Mouse (Mus musculus) hindbrain, embryonic 15.5 days (tissue): ENCODE results near the gene Tfeb. TPM values are rescaled to one million over a fixed set of nuclear protein-coding genes. Genes with fewer than 3 reads are reported as not detected.

Experiments
- ATAC-seq: fragments of 200-750 bp; cut with Nextera tagmentation; 2 replicates; pipeline ENCODE4 v1.8.0; 2017; ENCODE audit warnings: low read depth, moderate number of reproducible peaks, moderate TSS enrichment; ENCODE audit not compliant: low FRiP score
- H3K27ac ChIP-seq: fragments of 300-500 bp; sonication (generic); replicated peaks from 2 replicates; pipeline ENCODE4 v1.5.1; 2015; ENCODE audit warnings: mild to moderate bottlenecking, inconsistent platforms
- H3K27me3 ChIP-seq: fragments of 300-500 bp; sonication (generic); 2 replicates; pipeline ENCODE4 v1.6.1; 2015; ENCODE audit warnings: control low read depth, inconsistent platforms
- H3K36me3 ChIP-seq: fragments of 300-500 bp; sonication (generic); 2 replicates; pipeline ENCODE4 v1.6.1; 2015; ENCODE audit warnings: control low read depth, inconsistent platforms
- H3K4me1 ChIP-seq: fragments of 300-500 bp; sonication (generic); replicated peaks from 2 replicates; pipeline ENCODE4 v1.6.1; 2015; ENCODE audit warnings: control low read depth, inconsistent platforms
- H3K4me2 ChIP-seq: fragments of 300-500 bp; sonication (generic); 2 replicates; pipeline ENCODE4 v1.6.1; 2015; ENCODE audit warnings: moderate library complexity, mild to moderate bottlenecking, inconsistent platforms
- H3K4me3 ChIP-seq: fragments of 300-500 bp; sonication (generic); 2 replicates; pipeline ENCODE4 v1.5.1; 2015; ENCODE audit warnings: mild to moderate bottlenecking, inconsistent platforms
- H3K9ac ChIP-seq: fragments of 300-500 bp; sonication (generic); 2 replicates; pipeline ENCODE4 v1.6.1; 2015; ENCODE audit warnings: inconsistent platforms
- H3K9me3 ChIP-seq: fragments of 300-500 bp; sonication (generic); 2 replicates; pipeline ENCODE4 v1.6.1; 2016; ENCODE audit warnings: control low read depth, inconsistent platforms
- WGBS: fragments of 180-500 bp; shearing (Covaris S2); methylation state at CpG from one replicate; pipeline ENCODE4 v1.1.7; 2015; 5-methylcytosine and 5-hydroxymethylcytosine counted together
- polyA plus RNA-seq: library from polyadenylated mRNA; unstranded; fragments of >200 nt; fragmentation: Nextera tagmentation; extraction: Ambion mirVana; gene quantifications from 2 replicates; pipeline ENCODE4 v1.2.1, GENCODE M21; 2015

The Tfeb gene
- polyA plus RNA-seq, 1 experiment from 2014 or later: 3.6 TPM

DNA sequence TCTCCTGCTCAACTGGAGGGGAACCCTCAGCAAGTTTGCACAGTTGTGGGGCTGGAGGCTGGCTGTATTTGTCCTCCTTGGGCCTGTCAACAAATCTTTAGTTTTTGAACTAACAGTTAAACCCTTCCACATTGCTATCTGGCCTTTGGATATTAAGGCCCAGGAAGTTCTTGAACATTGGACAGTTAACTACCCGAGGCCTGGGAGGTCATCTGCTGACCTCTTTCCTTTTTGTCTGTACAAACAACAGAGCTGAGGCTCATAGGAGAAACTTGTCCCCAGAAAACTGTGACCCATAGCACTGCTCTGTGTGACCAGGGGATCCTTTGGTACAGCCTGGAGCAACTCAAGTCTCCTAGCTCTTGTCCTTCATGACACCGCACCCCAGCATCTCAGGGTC lies 37.8 kb upstream of the Tfeb start:
- Histone ChIP-seq H3K36me3 (peaks cover 35% of the 10 kb centered on the region), H3K27me3 (0 out of 2 replicates have a peak, but pooled peaks cover 2% of the 10 kb centered on the region), H3K9ac (no peak overlapping the region), H3K4me2 (no peak overlapping the region), H3K4me3 (no peak overlapping the region), H3K4me1 (peaks cover 14% of the 10 kb centered on the region), H3K9me3 (no peaks in the 10 kb centered on the region), H3K27ac (no peak overlapping the region)
- no peak for ATAC-seq
- 68% methylated on average over 2 of the region's 2 CpGs for WGBS

- H3K4me3 ChIP-seq: no peak overlapping the region
- no peak overlapping the region for H3K4me2 ChIP-seq
- H3K9ac ChIP-seq: no peak overlapping the region
- 0 out of 2 replicates have a peak overlapping the region, but pooled peaks have one; percentile 34 for H3K27ac ChIP-seq
- WGBS: 71% methylated on average over 9 of the region's 9 CpGs
- H3K4me1 ChIP-seq: no peaks in the 10 kb centered on the region
- H3K36me3 ChIP-seq: peaks cover 35% of the 10 kb centered on the region
- 0 out of 2 replicates have a peak, but pooled peaks cover 2% of the 10 kb centered on the region for H3K27me3 ChIP-seq
- peak; percentile 49; the same call in 1 of the 2 replicates for ATAC-seq
- no peaks in the 10 kb centered on the region for H3K9me3 ChIP-seq
These were observed 35.0 kb upstream of the Tfeb start for GRCm38 (mm10) chr17:47701793-47702192.

GRCm38 (mm10) chr17:47702548-47703345 lies 34.1 kb upstream of the Tfeb start:
- WGBS: 47% methylated on average over 28 of the region's 28 CpGs
- H3K9ac ChIP-seq: no peak overlapping the region
- no peak overlapping the region for H3K27ac ChIP-seq
- ATAC-seq: no peak
- H3K27me3 ChIP-seq: 0 out of 2 replicates have a peak, but pooled peaks cover 2% of the 10 kb centered on the region
- H3K9me3 ChIP-seq: no peaks in the 10 kb centered on the region
- no peaks in the 10 kb centered on the region for H3K4me1 ChIP-seq
- H3K36me3 ChIP-seq: peaks cover 35% of the 10 kb centered on the region
- no peak overlapping the region for H3K4me3 ChIP-seq
- no peak overlapping the region for H3K4me2 ChIP-seq

- no peaks in the 10 kb centered on the region for H3K9me3 ChIP-seq
- no peak overlapping the region for H3K27ac ChIP-seq
- H3K4me1 ChIP-seq: no peaks in the 10 kb centered on the region
- H3K4me3 ChIP-seq: no peak overlapping the region
- no peak overlapping the region for H3K4me2 ChIP-seq
- ATAC-seq: no peak
- peaks cover 35% of the 10 kb centered on the region for H3K36me3 ChIP-seq
- WGBS: 38% methylated on average over 20 of the region's 20 CpGs
- no peak overlapping the region for H3K9ac ChIP-seq
- H3K27me3 ChIP-seq: 0 out of 2 replicates have a peak, but pooled peaks cover 2% of the 10 kb centered on the region
These were observed 33.3 kb upstream of the Tfeb start for GRCm38 (mm10) chr17:47703556-47703955.

GRCm38 (mm10) chr17:47704692-47705091 lies 32.1 kb upstream of the Tfeb start:
- WGBS: 78% methylated on average over 4 of the region's 4 CpGs
- no peak overlapping the region for H3K9ac ChIP-seq
- H3K4me1 ChIP-seq: no peaks in the 10 kb centered on the region
- no peak overlapping the region for H3K27ac ChIP-seq
- no peak for ATAC-seq
- no peak overlapping the region for H3K4me2 ChIP-seq
- H3K9me3 ChIP-seq: no peaks in the 10 kb centered on the region
- peaks cover 27% of the 10 kb centered on the region for H3K36me3 ChIP-seq
- H3K27me3 ChIP-seq: 0 out of 2 replicates have a peak, but pooled peaks cover 2% of the 10 kb centered on the region
- H3K4me3 ChIP-seq: no peak overlapping the region

DNA sequence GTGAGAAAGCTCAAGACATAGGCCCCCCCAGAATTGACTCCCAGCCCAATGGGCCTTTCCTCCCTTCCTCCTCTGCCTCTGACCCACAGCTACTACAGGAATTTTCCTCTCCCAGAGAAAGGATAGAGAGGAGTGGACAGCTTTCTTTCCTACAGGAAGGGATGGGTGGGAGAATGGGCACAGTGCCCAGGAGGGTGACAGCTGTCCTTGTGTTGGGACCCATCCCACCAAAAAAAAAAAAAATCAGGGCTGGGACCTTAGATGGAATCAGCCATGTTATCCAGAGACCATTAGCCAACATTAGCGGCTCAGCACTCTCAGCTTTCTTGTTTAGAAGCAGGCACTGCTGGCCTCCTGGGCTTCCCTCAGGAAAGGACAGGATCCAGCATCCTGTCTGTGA lies 30.6 kb upstream of the Tfeb start:
- H3K9ac ChIP-seq: no peak overlapping the region
- 64% methylated on average over 1 of the region's 1 CpGs for WGBS
- no peaks in the 10 kb centered on the region for H3K4me1 ChIP-seq
- no peak overlapping the region for H3K4me3 ChIP-seq
- H3K4me2 ChIP-seq: no peak overlapping the region
- peaks cover 22% of the 10 kb centered on the region for H3K36me3 ChIP-seq
- H3K27ac ChIP-seq: no peak overlapping the region
- H3K9me3 ChIP-seq: no peaks in the 10 kb centered on the region
- H3K27me3 ChIP-seq: 0 out of 2 replicates have a peak, but pooled peaks cover 2% of the 10 kb centered on the region
- ATAC-seq: no peak

DNA sequence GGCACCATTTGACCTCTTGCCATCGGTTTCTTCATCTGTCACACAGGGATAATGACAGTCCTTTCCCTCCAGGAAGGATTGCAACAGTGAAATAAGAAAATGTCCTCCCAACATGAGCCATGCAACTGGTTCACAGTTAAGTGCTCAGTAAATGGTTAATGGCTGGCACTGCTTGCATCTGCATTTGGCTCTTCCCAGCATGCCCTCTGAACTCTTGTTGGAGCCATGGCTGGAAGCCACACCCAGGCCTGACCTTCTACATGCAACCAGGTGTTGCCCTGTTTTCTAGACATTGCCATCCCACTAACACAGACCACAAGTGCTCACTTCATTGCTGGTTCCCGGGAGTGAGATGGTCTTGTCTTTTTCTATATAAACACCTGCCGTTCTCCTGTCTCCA lies 28.9 kb upstream of the Tfeb start:
- Histone ChIP-seq H3K4me3 (no peak overlapping the region), H3K27me3 (0 out of 2 replicates have a peak, but pooled peaks cover 2% of the 10 kb centered on the region), H3K36me3 (peaks cover 8% of the 10 kb centered on the region), H3K9me3 (no peaks in the 10 kb centered on the region), H3K4me1 (0 out of 2 replicates have a peak, but pooled peaks cover 1% of the 10 kb centered on the region), H3K4me2 (no peak overlapping the region), H3K27ac (no peak overlapping the region), H3K9ac (no peak overlapping the region)
- ATAC-seq: no peak
- WGBS: 90% methylated on average over 3 of the region's 3 CpGs

DNA sequence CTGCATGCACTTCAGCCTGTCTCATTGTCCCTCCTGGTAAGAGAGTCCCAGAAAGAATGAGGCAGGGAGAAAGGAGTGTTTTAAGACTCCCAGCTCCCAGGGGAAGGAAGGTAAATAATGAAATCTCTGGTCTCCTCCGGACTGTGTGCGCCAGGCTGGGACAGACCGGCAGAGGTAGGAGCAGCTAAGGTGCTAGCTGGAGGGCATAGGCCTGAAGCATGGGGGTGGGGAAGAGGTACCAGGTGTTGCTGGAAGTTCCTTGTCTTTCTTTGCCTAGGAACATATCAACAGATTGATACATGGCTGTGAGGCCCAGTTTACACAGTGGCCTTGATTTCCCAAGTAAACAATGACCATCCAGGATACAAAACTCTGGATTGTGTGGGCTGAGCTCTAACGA lies 27.9 kb upstream of the Tfeb start:
- Histone ChIP-seq H3K36me3 (no peaks in the 10 kb centered on the region), H3K27me3 (no peaks in the 10 kb centered on the region), H3K27ac (no peak overlapping the region), H3K4me2 (no peak overlapping the region), H3K9ac (no peak overlapping the region), H3K4me3 (no peak overlapping the region), H3K9me3 (no peaks in the 10 kb centered on the region), H3K4me1 (0 out of 2 replicates have a peak, but pooled peaks cover 3% of the 10 kb centered on the region)
- ATAC-seq: no peak
- WGBS: 76% methylated on average over 4 of the region's 4 CpGs

- Histone ChIP-seq H3K27ac (no peak overlapping the region), H3K4me1 (0 out of 2 replicates have a peak, but pooled peaks cover 3% of the 10 kb centered on the region), H3K27me3 (no peaks in the 10 kb centered on the region), H3K36me3 (no peaks in the 10 kb centered on the region), H3K9me3 (no peaks in the 10 kb centered on the region), H3K9ac (no peak overlapping the region), H3K4me2 (no peak overlapping the region), H3K4me3 (no peak overlapping the region)
- WGBS: 83% methylated on average over 3 of the region's 3 CpGs
- ATAC-seq: no peak
These were observed 26.8 kb upstream of the Tfeb start for GRCm38 (mm10) chr17:47710036-47710435.

GRCm38 (mm10) chr17:47711883-47712282 lies 24.9 kb upstream of the Tfeb start:
- H3K9ac ChIP-seq: no peak overlapping the region
- H3K36me3 ChIP-seq: no peaks in the 10 kb centered on the region
- 0 out of 2 replicates have a peak, but pooled peaks cover 3% of the 10 kb centered on the region for H3K4me1 ChIP-seq
- H3K4me2 ChIP-seq: no peak overlapping the region
- no peak overlapping the region for H3K27ac ChIP-seq
- WGBS: 71% methylated on average over 6 of the region's 6 CpGs
- no peak overlapping the region for H3K4me3 ChIP-seq
- no peaks in the 10 kb centered on the region for H3K27me3 ChIP-seq
- H3K9me3 ChIP-seq: no peaks in the 10 kb centered on the region
- ATAC-seq: no peak

- Histone ChIP-seq H3K9ac (no peak overlapping the region), H3K4me2 (peak overlapping the region; percentile 29)
These were observed 23.8 kb upstream of the Tfeb start for GRCm38 (mm10) chr17:47712889-47713571.

GRCm38 (mm10) chr17:47715037-47715436 lies 21.8 kb upstream of the Tfeb start:
- Histone ChIP-seq H3K4me3 (no peak overlapping the region), H3K36me3 (no peaks in the 10 kb centered on the region), H3K4me1 (0 out of 2 replicates have a peak, but pooled peaks cover 3% of the 10 kb centered on the region), H3K9me3 (no peaks in the 10 kb centered on the region), H3K4me2 (no peak overlapping the region), H3K27me3 (no peaks in the 10 kb centered on the region), H3K27ac (no peak overlapping the region), H3K9ac (no peak overlapping the region)
- ATAC-seq: no peak
- 66% methylated on average over 3 of the region's 3 CpGs for WGBS

More at GRCm38 (mm10) chr17:47712889-47713571, 23.8 kb upstream of the Tfeb start:
- H3K9me3 ChIP-seq: no peaks in the 10 kb centered on the region
- ATAC-seq: no peak
- H3K4me1 ChIP-seq: 0 out of 2 replicates have a peak, but pooled peaks cover 3% of the 10 kb centered on the region
- no peak overlapping the region for H3K4me3 ChIP-seq
- 36% methylated on average over 22 of the region's 22 CpGs for WGBS
- no peaks in the 10 kb centered on the region for H3K27me3 ChIP-seq
- no peak overlapping the region for H3K27ac ChIP-seq
- no peaks in the 10 kb centered on the region for H3K36me3 ChIP-seq
